Mouse (Mus musculus) forelimb bud, embryonic 11.5 days (tissue): ENCODE data around the gene Pcp4.

Experiments used
- DNase-seq: peaks from one replicate; pipeline ENCODE4 v3.0.0-alpha.2; 2012; ENCODE audit warnings: low read depth, low spot score

The Pcp4 gene

GRCm38 (mm10) chr16:96567428-96567827 is 100.0 kb downstream of the Pcp4 start:
- DNase-seq, result no peak
